Mouse (Mus musculus) ES-Bruce4 (cell line): ENCODE data around the gene Grik4.

ENCODE experiments used
- CTCF ChIP-seq: IDR thresholded peaks from one replicate; pipeline ENCODE4 v1.8.1; 2011; ENCODE audit warnings: low read depth, low read length
- EP300 ChIP-seq: IDR thresholded peaks from 2 replicates; pipeline ENCODE4 v1.6.1; 2011; ENCODE audit warnings: low read depth, low read length; ENCODE audit not compliant: insufficient read depth
- POLR2A ChIP-seq: IDR thresholded peaks from one replicate; pipeline ENCODE4 v1.8.1; 2011; ENCODE audit warnings: low read length; ENCODE audit not compliant: insufficient read depth

DNA sequence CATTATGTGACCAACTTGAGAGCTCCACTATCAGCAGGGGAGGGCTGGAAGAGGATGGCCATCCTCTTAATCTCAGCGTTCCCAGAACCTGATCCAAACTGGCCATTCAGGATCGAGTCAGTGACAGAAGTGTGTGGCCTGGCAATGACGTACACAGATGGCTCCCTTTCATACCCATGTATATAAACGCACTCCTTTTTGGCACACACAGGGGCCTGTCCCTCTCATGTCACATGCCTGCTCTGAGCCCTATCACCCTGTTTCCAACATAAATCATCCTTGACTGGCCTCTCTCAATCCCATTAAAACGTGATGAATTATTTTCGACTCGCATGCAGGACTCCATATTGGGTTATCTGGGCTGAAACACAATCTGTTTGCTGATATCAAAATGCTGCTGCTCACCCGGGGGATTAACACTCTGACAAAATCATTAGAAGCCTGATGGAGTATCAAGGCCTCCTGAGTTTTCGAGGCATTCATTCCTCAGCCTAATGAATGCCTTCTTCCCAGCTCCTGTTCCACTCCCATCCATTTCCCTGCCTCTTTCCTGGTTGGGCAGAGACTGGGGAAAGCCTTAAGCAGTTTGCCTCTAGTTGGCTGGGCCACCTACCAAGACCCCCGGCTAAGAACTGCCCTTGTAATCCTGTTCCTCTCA is 159.0 kb downstream of the Grik4 start:
- no peak for TF ChIP-seq CTCF
- no peak for TF ChIP-seq POLR2A
- TF ChIP-seq EP300 = no peak
